Mouse (Mus musculus): ENCODE results near the gene Thbs2. TPM values are rescaled to one million over a fixed set of nuclear protein-coding genes. Genes with fewer than 3 reads are reported as not detected.

Gene Thbs2
- polyA plus RNA-seq, 1 experiment from 2014 or later, result 2.7 TPM

DNA sequence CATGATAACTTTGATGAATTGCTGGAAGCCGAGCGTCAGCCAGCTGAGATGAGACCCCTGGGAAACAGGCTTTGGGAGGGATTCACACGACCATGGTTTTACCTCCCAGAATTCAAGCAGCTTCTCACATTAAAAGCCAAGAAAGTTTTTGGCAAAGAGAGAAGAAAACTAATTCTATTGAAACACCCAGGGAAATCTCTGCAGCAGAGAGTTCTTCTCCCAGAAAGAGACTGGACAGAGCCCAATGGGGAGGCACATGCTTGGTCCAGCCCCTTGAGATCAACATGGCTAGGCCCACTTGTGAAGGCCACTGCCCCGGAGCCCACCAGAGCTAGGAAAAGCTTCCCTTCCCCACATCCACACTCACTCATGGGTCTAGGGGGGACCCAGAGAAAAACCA is 26.9 kb upstream of the Thbs2 start:
- Histone ChIP-seq H3K9ac (ENCODE audit: low read depth, low read length) (no peak overlapping the region), H3K27me3 (ENCODE audit: control insufficient read depth, insufficient read depth, low read length) (no peaks in the 10 kb centered on the region), H3K4me3 (ENCODE audit: low read depth, low read length) (no peak overlapping the region), H3K4me1 (ENCODE audit: control insufficient read depth, insufficient read depth, low read length) (no peaks in the 10 kb centered on the region), H3K36me3 (ENCODE audit: control insufficient read depth, insufficient read depth, low read length) (no peaks in the 10 kb centered on the region), H3K4me2 (no peak overlapping the region), H3K9me3 (replicated peaks; ENCODE audit: control insufficient read depth, low read length) (no peaks in the 10 kb centered on the region), H3K27ac (ENCODE audit: low read depth, low read length) (no peak overlapping the region)
- no peak for ATAC-seq (replicated peaks; ENCODE audit: insufficient number of reproducible peaks, low FRiP score, low TSS enrichment)
- 79% methylated on average over 4 of the region's 4 CpGs for WGBS (ENCODE audit: insufficient replicate concordance)

GRCm38 (mm10) chr17:14720227-14720626 is 26.2 kb upstream of the Thbs2 start:
- Histone ChIP-seq H3K9me3 (replicated peaks; ENCODE audit: control insufficient read depth, low read length) (no peaks in the 10 kb centered on the region), H3K4me2 (no peak overlapping the region), H3K4me1 (ENCODE audit: control insufficient read depth, insufficient read depth, low read length) (no peaks in the 10 kb centered on the region), H3K36me3 (ENCODE audit: control insufficient read depth, insufficient read depth, low read length) (no peaks in the 10 kb centered on the region), H3K4me3 (ENCODE audit: low read depth, low read length) (no peak overlapping the region), H3K27ac (ENCODE audit: low read depth, low read length) (no peak overlapping the region), H3K27me3 (ENCODE audit: control insufficient read depth, insufficient read depth, low read length) (no peaks in the 10 kb centered on the region), H3K9ac (ENCODE audit: low read depth, low read length) (no peak overlapping the region)
- no peak for ATAC-seq (replicated peaks; ENCODE audit: insufficient number of reproducible peaks, low FRiP score, low TSS enrichment)
- 76% methylated on average over 7 of the region's 7 CpGs for WGBS (ENCODE audit: insufficient replicate concordance)

GRCm38 (mm10) chr17:14718801-14719200 is 24.8 kb upstream of the Thbs2 start:
- Histone ChIP-seq H3K4me1 (ENCODE audit: control insufficient read depth, insufficient read depth, low read length) (no peaks in the 10 kb centered on the region), H3K4me3 (ENCODE audit: low read depth, low read length) (no peak overlapping the region), H3K27ac (ENCODE audit: low read depth, low read length) (no peak overlapping the region), H3K27me3 (ENCODE audit: control insufficient read depth, insufficient read depth, low read length) (no peaks in the 10 kb centered on the region), H3K36me3 (ENCODE audit: control insufficient read depth, insufficient read depth, low read length) (no peaks in the 10 kb centered on the region), H3K4me2 (no peak overlapping the region), H3K9ac (ENCODE audit: low read depth, low read length) (no peak overlapping the region), H3K9me3 (replicated peaks; ENCODE audit: control insufficient read depth, low read length) (no peaks in the 10 kb centered on the region)
- no peak for ATAC-seq (replicated peaks; ENCODE audit: insufficient number of reproducible peaks, low FRiP score, low TSS enrichment)
- 81% methylated on average over 4 of the region's 4 CpGs for WGBS (ENCODE audit: insufficient replicate concordance)

DNA sequence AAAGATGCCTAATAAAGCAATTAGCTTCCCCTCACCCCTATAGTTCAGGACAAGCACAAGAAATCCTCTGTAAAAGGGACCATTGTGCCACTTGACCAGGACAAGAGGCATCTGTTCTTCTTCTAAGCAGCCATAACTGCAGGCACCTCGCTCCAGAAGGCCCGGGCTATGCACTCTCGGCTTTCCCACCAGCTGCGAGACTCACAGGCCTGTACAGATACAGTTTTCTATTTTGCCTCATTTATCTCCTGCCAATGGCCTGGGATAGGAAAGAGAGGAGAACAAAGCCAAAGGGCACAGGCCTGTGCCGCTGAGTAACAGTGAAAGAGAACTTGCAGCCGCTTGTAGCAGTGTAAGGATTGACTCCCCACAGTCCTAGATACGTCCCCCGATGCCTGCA is 20.7 kb upstream of the Thbs2 start:
- ATAC-seq (replicated peaks; ENCODE audit: insufficient number of reproducible peaks, low FRiP score, low TSS enrichment), result no peak
- no peak overlapping the region for H3K27ac ChIP-seq (ENCODE audit: low read depth, low read length)
- H3K9ac ChIP-seq (ENCODE audit: low read depth, low read length), result no peak overlapping the region
- H3K4me1 ChIP-seq (ENCODE audit: control insufficient read depth, insufficient read depth, low read length), result no peaks in the 10 kb centered on the region
- H3K4me3 ChIP-seq (ENCODE audit: low read depth, low read length), result no peak overlapping the region
- H3K36me3 ChIP-seq (ENCODE audit: control insufficient read depth, insufficient read depth, low read length), result no peaks in the 10 kb centered on the region
- H3K27me3 ChIP-seq (ENCODE audit: control insufficient read depth, insufficient read depth, low read length), result no peaks in the 10 kb centered on the region
- 64% methylated on average over 8 of the region's 8 CpGs for WGBS (ENCODE audit: insufficient replicate concordance)
- no peak overlapping the region for H3K4me2 ChIP-seq
- no peaks in the 10 kb centered on the region for H3K9me3 ChIP-seq (replicated peaks; ENCODE audit: control insufficient read depth, low read length)

DNA sequence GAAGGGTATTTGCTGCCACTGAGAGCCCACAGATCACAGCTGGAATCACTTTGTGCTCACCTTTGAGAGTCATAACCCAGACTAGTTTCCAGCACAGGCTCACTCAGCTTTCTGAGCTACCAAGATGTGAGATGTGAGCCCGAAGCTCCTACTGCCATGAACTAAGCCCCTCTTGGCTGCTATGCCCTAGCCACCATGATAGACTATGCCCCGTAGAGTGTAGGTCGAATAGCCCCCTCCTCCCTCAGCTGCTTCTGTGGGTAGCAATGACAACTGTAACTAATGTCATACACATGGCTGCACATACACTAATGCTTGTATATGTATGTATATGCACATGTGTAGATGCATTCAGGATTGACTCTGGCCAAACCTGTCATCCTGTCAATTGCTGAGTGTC is 20.3 kb upstream of the Thbs2 start:
- no peak overlapping the region for H3K4me2 ChIP-seq
- no peak for ATAC-seq (replicated peaks; ENCODE audit: insufficient number of reproducible peaks, low FRiP score, low TSS enrichment)
- no peak overlapping the region for H3K4me3 ChIP-seq (ENCODE audit: low read depth, low read length)
- H3K36me3 ChIP-seq (ENCODE audit: control insufficient read depth, insufficient read depth, low read length), result no peaks in the 10 kb centered on the region
- WGBS (ENCODE audit: insufficient replicate concordance), result 77% methylated on average over 3 of the region's 3 CpGs
- H3K27ac ChIP-seq (ENCODE audit: low read depth, low read length), result no peak overlapping the region
- H3K27me3 ChIP-seq (ENCODE audit: control insufficient read depth, insufficient read depth, low read length), result no peaks in the 10 kb centered on the region
- no peaks in the 10 kb centered on the region for H3K4me1 ChIP-seq (ENCODE audit: control insufficient read depth, insufficient read depth, low read length)
- H3K9me3 ChIP-seq (replicated peaks; ENCODE audit: control insufficient read depth, low read length), result no peaks in the 10 kb centered on the region
- no peak overlapping the region for H3K9ac ChIP-seq (ENCODE audit: low read depth, low read length)

DNA sequence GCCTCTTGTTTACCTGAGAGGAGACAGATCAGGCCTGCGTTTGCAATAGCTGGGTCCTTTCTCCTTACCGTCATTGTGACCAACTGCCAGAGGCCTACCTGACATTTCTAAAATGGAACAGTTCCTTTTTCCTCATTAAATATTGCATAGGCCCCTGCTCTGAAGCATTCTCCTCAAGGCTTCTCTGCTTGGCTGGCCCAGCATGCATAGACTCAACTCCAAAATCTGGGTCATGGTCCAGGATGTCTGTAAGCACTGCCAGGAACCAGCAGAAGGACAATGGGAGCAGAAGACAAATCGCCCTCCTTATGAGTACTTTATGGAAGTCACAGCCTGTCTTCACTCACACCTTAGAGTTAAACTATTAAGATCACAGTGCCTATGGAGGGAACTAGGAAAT is 17.7 kb upstream of the Thbs2 start:
- no peak overlapping the region for H3K4me3 ChIP-seq (ENCODE audit: low read depth, low read length)
- no peaks in the 10 kb centered on the region for H3K36me3 ChIP-seq (ENCODE audit: control insufficient read depth, insufficient read depth, low read length)
- no peaks in the 10 kb centered on the region for H3K9me3 ChIP-seq (replicated peaks; ENCODE audit: control insufficient read depth, low read length)
- H3K4me2 ChIP-seq, result no peak overlapping the region
- H3K9ac ChIP-seq (ENCODE audit: low read depth, low read length), result no peak overlapping the region
- H3K27ac ChIP-seq (ENCODE audit: low read depth, low read length), result no peak overlapping the region
- ATAC-seq (replicated peaks; ENCODE audit: insufficient number of reproducible peaks, low FRiP score, low TSS enrichment), result no peak
- 73% methylated on average over 3 of the region's 3 CpGs for WGBS (ENCODE audit: insufficient replicate concordance)
- H3K4me1 ChIP-seq (ENCODE audit: control insufficient read depth, insufficient read depth, low read length), result no peaks in the 10 kb centered on the region
- H3K27me3 ChIP-seq (ENCODE audit: control insufficient read depth, insufficient read depth, low read length), result no peaks in the 10 kb centered on the region

- Histone ChIP-seq H3K9me3 (replicated peaks; ENCODE audit: control insufficient read depth, low read length) (no peaks in the 10 kb centered on the region), H3K27me3 (ENCODE audit: control insufficient read depth, insufficient read depth, low read length) (no peaks in the 10 kb centered on the region), H3K4me1 (ENCODE audit: control insufficient read depth, insufficient read depth, low read length) (no peaks in the 10 kb centered on the region), H3K4me3 (ENCODE audit: low read depth, low read length) (no peak overlapping the region), H3K4me2 (no peak overlapping the region), H3K9ac (ENCODE audit: low read depth, low read length) (no peak overlapping the region), H3K27ac (ENCODE audit: low read depth, low read length) (no peak overlapping the region), H3K36me3 (ENCODE audit: control insufficient read depth, insufficient read depth, low read length) (no peaks in the 10 kb centered on the region)
- WGBS (ENCODE audit: insufficient replicate concordance), result 88% methylated on average over 3 of the region's 3 CpGs
- no peak for ATAC-seq (replicated peaks; ENCODE audit: insufficient number of reproducible peaks, low FRiP score, low TSS enrichment)
Measured at GRCm38 (mm10) chr17:14711032-14711431, 17.0 kb upstream of the Thbs2 start.

DNA sequence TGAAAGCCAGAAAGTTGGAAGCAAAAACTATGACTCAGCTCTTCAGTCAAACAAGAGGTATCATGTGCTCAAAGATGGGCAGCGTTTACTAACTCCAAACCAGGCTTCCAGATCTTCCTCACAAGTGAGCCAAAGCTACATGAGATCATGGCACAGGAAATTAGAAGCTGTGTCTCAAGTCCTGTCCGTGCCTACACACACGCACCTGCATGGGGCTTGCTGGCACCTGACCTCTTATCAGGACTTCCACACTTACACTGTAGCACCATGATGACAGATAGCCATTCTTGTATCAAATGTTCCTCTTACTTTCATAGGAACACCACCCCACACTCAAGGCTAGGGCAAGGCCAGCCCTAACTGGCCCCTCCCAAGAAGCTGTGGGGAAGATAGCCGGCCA is 12.0 kb upstream of the Thbs2 start:
- ATAC-seq (replicated peaks; ENCODE audit: insufficient number of reproducible peaks, low FRiP score, low TSS enrichment), result no peak
- Histone ChIP-seq H3K27ac (ENCODE audit: low read depth, low read length) (no peak overlapping the region), H3K9ac (ENCODE audit: low read depth, low read length) (no peak overlapping the region), H3K36me3 (ENCODE audit: control insufficient read depth, insufficient read depth, low read length) (no peaks in the 10 kb centered on the region), H3K4me2 (no peak overlapping the region), H3K9me3 (replicated peaks; ENCODE audit: control insufficient read depth, low read length) (no peaks in the 10 kb centered on the region), H3K27me3 (ENCODE audit: control insufficient read depth, insufficient read depth, low read length) (no peaks in the 10 kb centered on the region), H3K4me1 (ENCODE audit: control insufficient read depth, insufficient read depth, low read length) (no peaks in the 10 kb centered on the region), H3K4me3 (ENCODE audit: low read depth, low read length) (no peak overlapping the region)
- WGBS (ENCODE audit: insufficient replicate concordance), result 65% methylated on average over 4 of the region's 4 CpGs

GRCm38 (mm10) chr17:14705466-14705865 is 11.4 kb upstream of the Thbs2 start:
- Histone ChIP-seq H3K36me3 (ENCODE audit: control insufficient read depth, insufficient read depth, low read length) (no peaks in the 10 kb centered on the region), H3K4me3 (ENCODE audit: low read depth, low read length) (no peak overlapping the region), H3K4me2 (no peak overlapping the region), H3K9me3 (replicated peaks; ENCODE audit: control insufficient read depth, low read length) (no peaks in the 10 kb centered on the region), H3K9ac (ENCODE audit: low read depth, low read length) (no peak overlapping the region), H3K27me3 (ENCODE audit: control insufficient read depth, insufficient read depth, low read length) (no peaks in the 10 kb centered on the region), H3K27ac (ENCODE audit: low read depth, low read length) (no peak overlapping the region), H3K4me1 (ENCODE audit: control insufficient read depth, insufficient read depth, low read length) (no peaks in the 10 kb centered on the region)
- no peak for ATAC-seq (replicated peaks; ENCODE audit: insufficient number of reproducible peaks, low FRiP score, low TSS enrichment)
- WGBS (ENCODE audit: insufficient replicate concordance), result 78% methylated on average over 2 of the region's 2 CpGs

Measured in heart, embryonic 11.5 days (tissue).